Comparison of ENCODE assay signal across 18 mouse cellular contexts in the genomic region with DNA sequence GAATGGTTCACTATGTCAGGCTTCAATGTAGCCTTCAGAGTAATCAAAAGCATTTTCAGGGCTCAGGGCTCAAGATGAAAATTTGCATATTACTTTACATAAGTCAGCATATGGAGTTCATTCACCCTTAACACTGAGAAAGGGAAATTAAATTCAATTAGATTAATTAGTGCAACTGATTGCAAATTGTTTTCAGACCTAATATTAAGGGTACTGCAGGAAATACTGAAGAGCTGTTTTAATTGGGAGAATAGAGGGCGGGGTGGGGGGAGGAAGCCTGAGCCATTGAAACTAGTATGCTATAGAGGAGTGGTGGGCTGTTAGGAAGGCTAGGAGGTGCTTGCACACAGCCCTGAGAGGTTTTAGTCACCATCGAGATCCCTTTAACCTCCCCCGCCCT.
DNase-seq lines count a peak whose midpoint lies in the region; ATAC-seq and TF ChIP-seq lines count a peak whose summit lies in the region.
"Had no signal": no experiment of that assay in that cellular context is flagged by ENCODE, and none has a peak within 500 bp of the region (broad histone marks: within the 10 kb centered on the region; RNA-seq: fewer than 3 reads in every experiment).

No protein-coding gene starts in this region.

- no peaks in the 10 kb centered on the region for H3K36me3 ChIP-seq in forebrain, embryonic 14.5 days (ENCODE audit: control insufficient read depth, insufficient read depth, low read length)
- no peaks in the 10 kb centered on the region for H3K36me3 ChIP-seq in forebrain, embryonic 10.5 days (replicated peaks)
- no peaks in the 10 kb centered on the region for H3K36me3 ChIP-seq in forebrain, embryonic 16.5 days (ENCODE audit: control insufficient read depth, insufficient read depth)
- H3K36me3 ChIP-seq in forebrain, embryonic 11.5 days (ENCODE audit: control insufficient read depth, insufficient read depth, low read length) = no peaks in the 10 kb centered on the region
- H3K36me3 ChIP-seq: embryonic facial prominence, embryonic 13.5 days; embryonic facial prominence, embryonic 15.5 days had no signal

- no peaks in the 10 kb centered on the region for H3K9me3 ChIP-seq in forebrain, embryonic 14.5 days (replicated peaks; ENCODE audit: control insufficient read depth, low read length)
- no peaks in the 10 kb centered on the region for H3K9me3 ChIP-seq in forebrain, embryonic 10.5 days
- H3K9me3 ChIP-seq in forebrain, embryonic 16.5 days (ENCODE audit: control insufficient read depth, low read length) = no peaks in the 10 kb centered on the region
- H3K9me3 ChIP-seq in forebrain, embryonic 11.5 days (ENCODE audit: control insufficient read depth, low read length) = no peaks in the 10 kb centered on the region
- H3K9me3 ChIP-seq: embryonic facial prominence, embryonic 13.5 days; embryonic facial prominence, embryonic 15.5 days had no signal

- peak; percentile 42 for DNase-seq in forebrain, embryonic 14.5 days (ENCODE audit: low spot score)
- DNase-seq in forebrain, embryonic 10.5 days (ENCODE audit: extremely low spot score, low spot score) = no peak
- DNase-seq in forebrain, embryonic 11.5 days (ENCODE audit: low spot score) = no peak
- peak; percentile 58 for DNase-seq in brain, embryonic 14.5 days (ENCODE audit: low read depth)
- DNase-seq in cerebellum, adult 2 months = no peak
- DNase-seq: adrenal gland, adult 2 months; adrenal gland, postnatal 10 days; adrenal gland, postnatal 25 days; cerebellum, adult 11-12 months; cerebellum, adult 8-10 months; cerebellum, adult 9-11 months; cerebellum, postnatal 14 days; cerebellum, postnatal 36 days; embryo, embryonic 11 days had no signal

- H3K27ac ChIP-seq in forebrain, embryonic 14.5 days (ENCODE audit: low read depth, low read length) = no peak overlapping the region
- H3K27ac ChIP-seq in forebrain, embryonic 10.5 days = no peak overlapping the region
- H3K27ac ChIP-seq in forebrain, embryonic 16.5 days (ENCODE audit: low read length) = no peak overlapping the region
- H3K27ac ChIP-seq in forebrain, embryonic 11.5 days (ENCODE audit: low read depth, low read length) = no peak overlapping the region
- H3K27ac ChIP-seq in cerebellum, adult 2 months (ENCODE audit: insufficient read depth, low read length) = no peak overlapping the region
- H3K27ac ChIP-seq: embryonic facial prominence, embryonic 13.5 days; embryonic facial prominence, embryonic 15.5 days had no signal

- 0 out of 2 replicates have a peak, but pooled peaks cover 6% of the 10 kb centered on the region for H3K4me1 ChIP-seq in forebrain, embryonic 14.5 days (ENCODE audit: control insufficient read depth, insufficient read depth, low read length)
- peaks cover 12% of the 10 kb centered on the region for H3K4me1 ChIP-seq in forebrain, embryonic 10.5 days
- H3K4me1 ChIP-seq in forebrain, embryonic 16.5 days (replicated peaks; ENCODE audit: control insufficient read depth, insufficient read depth, low read length) = peaks cover 3% of the 10 kb centered on the region; the same call in 1 of the 2 replicates
- H3K4me1 ChIP-seq in forebrain, embryonic 11.5 days (replicated peaks; ENCODE audit: control insufficient read depth, insufficient read depth, low read length) = peaks cover 3% of the 10 kb centered on the region; the same call in 1 of the 2 replicates
- H3K4me1 ChIP-seq in cerebellum, adult 2 months (ENCODE audit: control insufficient read depth, insufficient read depth, low read length) = no peaks in the 10 kb centered on the region
- H3K4me1 ChIP-seq: embryonic facial prominence, embryonic 13.5 days; embryonic facial prominence, embryonic 15.5 days had no signal

- H3K9ac ChIP-seq in forebrain, embryonic 14.5 days (ENCODE audit: low read length) = no peak overlapping the region
- H3K9ac ChIP-seq in forebrain, embryonic 16.5 days (replicated peaks; ENCODE audit: low read depth, low read length) = no peak overlapping the region
- no peak overlapping the region for H3K9ac ChIP-seq in forebrain, embryonic 11.5 days (ENCODE audit: low read length)
- H3K9ac ChIP-seq: embryonic facial prominence, embryonic 13.5 days; embryonic facial prominence, embryonic 15.5 days had no signal

- no peaks in the 10 kb centered on the region for H3K27me3 ChIP-seq in forebrain, embryonic 14.5 days (replicated peaks; ENCODE audit: control insufficient read depth, insufficient read depth, low read length)
- H3K27me3 ChIP-seq in forebrain, embryonic 10.5 days (ENCODE audit: poor library complexity, severe bottlenecking) = no peaks in the 10 kb centered on the region
- H3K27me3 ChIP-seq in forebrain, embryonic 16.5 days (replicated peaks; ENCODE audit: control insufficient read depth, insufficient read depth, low read length) = no peaks in the 10 kb centered on the region
- no peaks in the 10 kb centered on the region for H3K27me3 ChIP-seq in forebrain, embryonic 11.5 days (ENCODE audit: control insufficient read depth, insufficient read depth, low read length)
- no peaks in the 10 kb centered on the region for H3K27me3 ChIP-seq in cerebellum, adult 2 months (ENCODE audit: control insufficient read depth, insufficient read depth, low read length)
- H3K27me3 ChIP-seq: embryonic facial prominence, embryonic 13.5 days; embryonic facial prominence, embryonic 15.5 days had no signal

- H3K4me3 ChIP-seq in forebrain, embryonic 14.5 days (ENCODE audit: low read depth, low read length) = no peak overlapping the region
- no peak overlapping the region for H3K4me3 ChIP-seq in forebrain, embryonic 10.5 days
- H3K4me3 ChIP-seq in forebrain, embryonic 16.5 days (replicated peaks; ENCODE audit: low read length) = no peak overlapping the region
- no peak overlapping the region for H3K4me3 ChIP-seq in forebrain, embryonic 11.5 days (ENCODE audit: low read depth, low read length)
- no peak overlapping the region for H3K4me3 ChIP-seq in cerebellum, adult 2 months (replicated peaks; ENCODE audit: insufficient read depth, low read depth, low read length)
- H3K4me3 ChIP-seq: embryonic facial prominence, embryonic 13.5 days; embryonic facial prominence, embryonic 15.5 days; erythroblast, embryonic 14.5 days had no signal

- ATAC-seq in forebrain, embryonic 14.5 days = peak; percentile 74
- peak; percentile 61; the same call in 1 of the 2 replicates for ATAC-seq in forebrain, embryonic 16.5 days
- no peak for ATAC-seq in forebrain, embryonic 11.5 days (replicated peaks; ENCODE audit: low FRiP score)

- WGBS in forebrain, embryonic 14.5 days = 53% methylated on average over 3 of the region's 3 CpGs
- 78% methylated on average over 3 of the region's 3 CpGs for WGBS in forebrain, embryonic 10.5 days
- 67% methylated on average over 3 of the region's 3 CpGs for WGBS in forebrain, embryonic 16.5 days
- WGBS in forebrain, embryonic 11.5 days = 82% methylated on average over 3 of the region's 3 CpGs
- WGBS in cerebellum, adult 2 months = 81% methylated on average over 3 of the region's 3 CpGs

- no peak for TF ChIP-seq CTCF in brain, embryonic 14.5 days (IDR thresholded peaks at IDR 0.05; ENCODE audit: borderline replicate concordance, extremely low read depth, insufficient read depth, insufficient read length)
- no peak for TF ChIP-seq CTCF in cerebellum, adult 2 months (IDR thresholded peaks at IDR 0.05; ENCODE audit: borderline replicate concordance, insufficient read depth, low read depth, low read length)

- TF ChIP-seq POLR2A in brain, embryonic 14.5 days (IDR thresholded peaks at IDR 0.05; ENCODE audit: borderline replicate concordance, extremely low read depth, insufficient read depth, insufficient read length, poor library complexity, severe bottlenecking) = no peak
- TF ChIP-seq POLR2A in cerebellum, adult 2 months (IDR thresholded peaks at IDR 0.05; ENCODE audit: borderline replicate concordance, insufficient read depth, low read length) = no peak

- no peak overlapping the region for H3K4me2 ChIP-seq in forebrain, embryonic 14.5 days (ENCODE audit: low read length)
- H3K4me2 ChIP-seq in forebrain, embryonic 16.5 days (ENCODE audit: low read length) = no peak overlapping the region
- H3K4me2 ChIP-seq in forebrain, embryonic 11.5 days (ENCODE audit: low read depth, low read length, severe bottlenecking) = no peak overlapping the region
- H3K4me2 ChIP-seq: embryonic facial prominence, embryonic 13.5 days; embryonic facial prominence, embryonic 15.5 days had no signal

Comparison
In these comparisons a context has a peak if more than half of its experiments do, and no peak if none do; other contexts are left out.
1. DNase-seq: peak in forebrain, embryonic 14.5 days (single experiment) and brain, embryonic 14.5 days (single experiment); none in forebrain, embryonic 10.5 days (single experiment), forebrain, embryonic 11.5 days (single experiment) and cerebellum, adult 2 months (0 of 2).